Mouse (Mus musculus) stomach, postnatal 0 days (tissue): ENCODE results near the gene Rsg1. TPM values are rescaled to one million over a fixed set of nuclear protein-coding genes. Genes with fewer than 3 reads are reported as not detected.

ENCODE experiments used
- ATAC-seq: fragments of 200-750 bp; cut with Nextera tagmentation; 2 replicates; pipeline ENCODE4 v1.8.0; 2017; ENCODE audit not compliant: low FRiP score, low TSS enrichment
- DNase-seq: peaks from one replicate; pipeline ENCODE4 v3.0.0-alpha.2; 2016; ENCODE audit warnings: low spot score
- H3K27ac ChIP-seq: fragments of 300-500 bp; sonication (generic); replicated peaks from 2 replicates; pipeline ENCODE4 v1.5.1; 2014; ENCODE audit warnings: mild to moderate bottlenecking, control low read depth
- H3K27me3 ChIP-seq: fragments of 300-500 bp; sonication (generic); 2 replicates; pipeline ENCODE4 v1.6.1; 2014; ENCODE audit warnings: low read length; ENCODE audit not compliant: control insufficient read depth, insufficient read depth
- H3K36me3 ChIP-seq: fragments of 300-500 bp; sonication (generic); 2 replicates; pipeline ENCODE4 v1.6.1; 2014; ENCODE audit warnings: low read length, mixed read lengths; ENCODE audit not compliant: control insufficient read depth, insufficient read depth
- H3K4me1 ChIP-seq: fragments of 300-500 bp; sonication (generic); replicated peaks from 2 replicates; pipeline ENCODE4 v1.6.1; 2014; ENCODE audit warnings: antibody characterized with exemption; ENCODE audit not compliant: control insufficient read depth, insufficient read depth
- H3K4me2 ChIP-seq: fragments of 300-500 bp; sonication (generic); replicated peaks from 2 replicates; pipeline ENCODE4 v1.6.1; 2014; ENCODE audit warnings: low read depth, mild to moderate bottlenecking, control low read depth, moderate library complexity
- H3K4me3 ChIP-seq: fragments of 300-500 bp; sonication (generic); 2 replicates; pipeline ENCODE4 v1.5.1; 2014; ENCODE audit warnings: low read depth, low read length, control low read depth
- H3K9ac ChIP-seq: fragments of 300-500 bp; sonication (generic); 2 replicates; pipeline ENCODE4 v1.6.1; 2014; ENCODE audit warnings: mild to moderate bottlenecking, low read length, control low read depth, mixed read lengths
- H3K9me3 ChIP-seq: fragments of 300-500 bp; sonication (generic); 2 replicates; pipeline ENCODE4 v1.6.1; 2016; ENCODE audit warnings: low read length; ENCODE audit not compliant: control insufficient read depth
- CTCF ChIP-seq: IDR thresholded peaks from 2 replicates; pipeline ENCODE4 v1.5.1; 2016; ENCODE audit warnings: antibody characterized with exemption, low read depth, mild to moderate bottlenecking, moderate library complexity
- EP300 ChIP-seq: optimal IDR thresholded peaks from 2 replicates; pipeline ENCODE3; 2016; ENCODE audit warnings: antibody characterized with exemption
- WGBS: fragments of 180-500 bp; shearing (Covaris S2); extraction: QIAGEN DNeasy Blood & Tissue Kit; methylation state at CpG from one replicate; pipeline ENCODE4 v1.1.7; 2014; 5-methylcytosine and 5-hydroxymethylcytosine counted together
- polyA plus RNA-seq: library from polyadenylated mRNA; unstranded; fragments of >200 nt; fragmentation: Nextera tagmentation; extraction: Ambion mirVana; gene quantifications from 2 replicates; pipeline ENCODE4 v1.2.1, GENCODE M21; 2015

Gene Rsg1
- 1.8 and 2.3 TPM in 2 replicates for polyA plus RNA-seq

GRCm38 (mm10) chr4:141213770-141214336 lies at the start of gene Rsg1:
Rsg1 (plus strand) TSS chr4:141213956.
- no peak within 1 kb of the TSS for H3K27ac ChIP-seq
- H3K4me2 ChIP-seq = peak within 1 kb of the TSS; percentile 87
- no peaks in the 10 kb centered on the region for H3K4me1 ChIP-seq
- H3K4me3 ChIP-seq = peak within 1 kb of the TSS; percentile 54
- peak within 1 kb of the TSS; percentile 52 for H3K9ac ChIP-seq
- WGBS = under 1% methylated on average over 24 of the region's 24 CpGs
- DNase-seq (peak; percentile 92), ATAC-seq (peak; percentile 68; the same call in 1 of the 2 replicates)
- no peaks in the 10 kb centered on the region for H3K36me3 ChIP-seq
- no peaks in the 10 kb centered on the region for H3K27me3 ChIP-seq
- TF ChIP-seq CTCF = peak; percentile 23; the same call in 1 of the 2 replicates
- TF ChIP-seq EP300 = no peak
- H3K9me3 ChIP-seq = no peaks in the 10 kb centered on the region

GRCm38 (mm10) chr4:141165744-141166292 lies 47.9 kb upstream of the Rsg1 start:
- 72% methylated on average over 8 of the region's 8 CpGs for WGBS
- Histone ChIP-seq H3K4me3 (no peak overlapping the region), H3K9ac (no peak overlapping the region), H3K9me3 (no peaks in the 10 kb centered on the region), H3K27me3 (no peaks in the 10 kb centered on the region), H3K4me2 (no peak overlapping the region), H3K4me1 (no peaks in the 10 kb centered on the region), H3K36me3 (peaks cover 12% of the 10 kb centered on the region), H3K27ac (no peak overlapping the region)
- TF ChIP-seq EP300 (no peak), CTCF (no peak)
- DNase-seq (no peak), ATAC-seq (no peak)

GRCm38 (mm10) chr4:141167156-141167555 lies 46.6 kb upstream of the Rsg1 start:
- no peak for ATAC-seq
- no peak overlapping the region for H3K27ac ChIP-seq
- H3K36me3 ChIP-seq = peaks cover 12% of the 10 kb centered on the region
- H3K9ac ChIP-seq = no peak overlapping the region
- no peak overlapping the region for H3K4me2 ChIP-seq
- no peak overlapping the region for H3K4me3 ChIP-seq
- TF ChIP-seq CTCF (peak; percentile 37; the same call in 1 of the 2 replicates), EP300 (no peak)
- H3K4me1 ChIP-seq = no peaks in the 10 kb centered on the region
- no peak for DNase-seq
- no peaks in the 10 kb centered on the region for H3K9me3 ChIP-seq
- 94% methylated on average over 3 of the region's 3 CpGs for WGBS
- no peaks in the 10 kb centered on the region for H3K27me3 ChIP-seq

- Histone ChIP-seq H3K4me1 (no peaks in the 10 kb centered on the region), H3K9me3 (no peaks in the 10 kb centered on the region), H3K4me2 (no peak overlapping the region), H3K27me3 (no peaks in the 10 kb centered on the region), H3K4me3 (no peak overlapping the region), H3K9ac (no peak overlapping the region), H3K27ac (no peak overlapping the region), H3K36me3 (peaks cover 12% of the 10 kb centered on the region)
- DNase-seq = no peak
- no peak for TF ChIP-seq CTCF
- no peak for TF ChIP-seq EP300
- ATAC-seq = no peak
- WGBS = 91% methylated on average over 8 of the region's 8 CpGs
Observed at GRCm38 (mm10) chr4:141172121-141172520, 41.6 kb upstream of the Rsg1 start.

GRCm38 (mm10) chr4:141175783-141176182 lies 38.0 kb upstream of the Rsg1 start:
- WGBS = 68% methylated on average over 5 of the region's 5 CpGs
- TF ChIP-seq CTCF (no peak), EP300 (no peak)
- H3K27me3 ChIP-seq = no peaks in the 10 kb centered on the region
- DNase-seq = no peak
- no peak for ATAC-seq
- H3K4me2 ChIP-seq = no peak overlapping the region
- no peaks in the 10 kb centered on the region for H3K4me1 ChIP-seq
- H3K36me3 ChIP-seq = no peaks in the 10 kb centered on the region; the same call in 1 of the 2 replicates
- no peak overlapping the region for H3K9ac ChIP-seq
- no peak overlapping the region for H3K4me3 ChIP-seq
- no peaks in the 10 kb centered on the region for H3K9me3 ChIP-seq
- no peak overlapping the region for H3K27ac ChIP-seq

GRCm38 (mm10) chr4:141176328-141176838 lies 37.4 kb upstream of the Rsg1 start:
- Histone ChIP-seq H3K4me1 (no peaks in the 10 kb centered on the region), H3K9me3 (no peaks in the 10 kb centered on the region), H3K4me3 (no peak overlapping the region), H3K36me3 (no peaks in the 10 kb centered on the region; the same call in 1 of the 2 replicates), H3K4me2 (no peak overlapping the region), H3K27ac (no peak overlapping the region), H3K9ac (no peak overlapping the region), H3K27me3 (no peaks in the 10 kb centered on the region)
- 68% methylated on average over 10 of the region's 10 CpGs for WGBS
- ATAC-seq = no peak
- no peak for DNase-seq
- TF ChIP-seq EP300 (no peak), CTCF (no peak)
